Mouse (Mus musculus) embryo, embryonic 10.5 days (tissue): Measurements from ENCODE around the gene Plxdc2.
A peak's percentile ranks its signal among the peaks of the same experiment; 100 is the strongest.

Experiments
- DNase-seq: peaks from one replicate; pipeline ENCODE4 v3.0.0-alpha.2; 2015; ENCODE audit warnings: low spot score

The Plxdc2 gene

DNA sequence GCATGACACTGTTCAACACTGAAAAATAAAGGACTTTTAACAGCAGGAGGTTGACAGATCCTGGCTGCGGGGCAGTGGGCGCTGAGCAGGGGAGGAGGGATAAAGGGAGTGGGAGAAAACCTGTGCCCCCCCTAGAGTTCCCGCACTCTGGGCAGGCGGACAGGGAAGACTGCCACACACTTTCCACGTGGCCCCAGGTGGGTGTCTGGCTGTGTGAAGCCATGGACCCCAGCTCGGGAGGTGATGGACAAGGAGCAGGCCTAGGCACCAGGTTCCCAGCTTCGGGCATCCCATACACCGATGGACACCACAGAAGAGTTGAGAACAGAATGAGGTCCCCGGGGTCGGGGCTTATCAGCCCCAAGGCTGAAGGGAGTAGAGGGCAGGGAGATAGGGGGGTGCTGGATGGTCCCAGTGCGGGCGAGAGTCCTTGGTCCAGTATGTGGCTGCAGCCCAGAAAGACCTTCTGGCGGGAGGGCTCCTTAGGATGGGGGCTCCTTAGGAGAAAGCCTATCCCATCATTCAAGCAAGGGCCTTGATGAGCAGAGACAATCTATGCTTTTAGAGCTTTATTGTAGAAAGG, 215.2 kb downstream of the Plxdc2 start:
- no peak for DNase-seq

DNA sequence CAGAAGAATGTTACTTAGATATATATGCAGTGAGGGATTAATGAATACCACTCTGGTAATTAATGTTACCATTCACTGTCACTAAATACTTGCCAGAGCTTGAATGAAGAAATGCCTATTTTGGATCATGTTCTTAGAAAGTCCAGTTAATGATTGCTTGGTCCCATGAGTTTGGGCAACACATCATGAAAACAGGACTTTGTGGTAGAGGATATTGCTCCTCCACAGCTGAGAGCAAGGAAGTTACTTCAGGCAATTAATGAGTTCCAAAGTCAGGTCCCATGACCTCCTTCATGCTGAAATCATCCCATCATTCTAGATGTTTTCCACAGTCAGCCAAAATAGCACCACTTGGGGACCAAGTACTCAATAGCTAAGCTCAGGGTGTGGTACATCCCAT, 220.5 kb downstream of the Plxdc2 start:
- no peak for DNase-seq

DNA sequence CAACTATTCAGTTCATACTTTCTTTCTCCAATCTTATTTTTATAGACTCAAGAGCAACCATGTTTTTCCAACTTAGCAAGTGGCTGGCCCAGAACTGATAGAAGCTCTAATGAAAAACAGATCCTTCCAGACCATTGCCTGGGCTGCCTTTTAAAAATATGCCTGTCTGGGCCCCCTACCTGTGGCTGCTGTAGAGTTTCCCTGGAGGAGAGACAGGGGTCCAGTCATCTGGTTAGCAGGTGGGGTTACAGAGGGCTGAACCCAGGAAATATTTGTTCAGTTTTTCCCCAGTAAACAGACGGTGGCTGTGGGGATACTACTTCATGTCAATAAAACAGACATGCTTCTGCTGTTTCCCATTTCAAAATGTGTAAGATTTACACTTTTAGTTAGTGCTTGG, 222.0 kb downstream of the Plxdc2 start:
- peak; percentile 23 for DNase-seq

DNA sequence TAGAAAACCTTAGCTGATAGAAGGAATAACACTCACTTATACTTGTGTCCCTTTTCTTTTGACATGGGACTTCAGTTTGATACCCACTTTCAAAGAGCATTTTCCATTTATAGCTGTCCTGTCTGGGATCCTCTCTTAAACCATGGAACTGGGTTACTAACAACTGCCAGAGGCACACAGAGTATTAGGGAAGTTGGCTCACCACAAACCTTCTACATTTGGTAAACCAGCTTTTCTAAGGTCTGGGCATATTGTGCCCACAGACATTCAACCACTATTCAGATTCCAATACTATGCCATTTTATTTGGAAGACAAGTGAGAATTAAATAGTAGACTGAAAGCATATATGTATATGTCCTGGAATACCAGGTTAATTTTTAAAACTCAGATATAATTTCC, 232.4 kb downstream of the Plxdc2 start:
- DNase-seq = no peak

DNA sequence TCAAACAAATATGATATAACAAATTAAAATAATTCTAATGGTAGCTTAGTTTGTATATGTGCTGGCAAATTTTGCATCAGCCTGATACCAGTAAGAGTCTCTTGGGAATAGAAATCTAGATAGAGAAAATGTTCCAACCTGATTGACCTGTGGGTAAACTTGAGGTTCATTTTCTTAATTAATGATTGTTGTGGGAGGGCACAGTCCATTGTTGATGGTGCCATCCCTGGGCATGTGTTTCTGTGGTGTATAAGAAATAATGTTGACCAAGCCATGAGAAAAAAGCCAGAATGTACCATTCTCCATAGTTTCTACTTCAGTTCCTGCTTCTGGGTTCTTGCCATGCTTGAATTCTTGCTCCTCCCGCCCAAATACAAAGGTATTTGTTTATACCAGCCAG, 239.3 kb downstream of the Plxdc2 start:
- DNase-seq = no peak

DNA sequence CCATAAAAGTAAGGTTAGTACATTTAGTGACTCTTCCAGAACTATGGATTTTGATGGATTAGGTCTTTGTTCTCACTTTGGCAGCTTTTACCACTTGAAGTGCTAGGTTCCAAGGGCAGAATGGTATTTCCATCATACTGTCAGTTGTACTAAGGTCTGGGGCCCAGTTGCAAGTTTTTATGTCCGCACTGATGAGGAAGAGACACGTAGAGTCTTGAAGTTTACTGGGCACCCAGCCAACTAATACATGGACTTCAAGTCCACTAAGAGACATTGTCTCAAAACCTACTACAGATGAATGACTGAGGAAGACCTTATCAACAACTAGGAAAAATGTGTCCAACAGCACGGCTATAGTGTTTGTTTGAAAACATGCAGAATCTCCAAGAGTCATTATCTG, 242.1 kb downstream of the Plxdc2 start:
- DNase-seq = no peak

DNA sequence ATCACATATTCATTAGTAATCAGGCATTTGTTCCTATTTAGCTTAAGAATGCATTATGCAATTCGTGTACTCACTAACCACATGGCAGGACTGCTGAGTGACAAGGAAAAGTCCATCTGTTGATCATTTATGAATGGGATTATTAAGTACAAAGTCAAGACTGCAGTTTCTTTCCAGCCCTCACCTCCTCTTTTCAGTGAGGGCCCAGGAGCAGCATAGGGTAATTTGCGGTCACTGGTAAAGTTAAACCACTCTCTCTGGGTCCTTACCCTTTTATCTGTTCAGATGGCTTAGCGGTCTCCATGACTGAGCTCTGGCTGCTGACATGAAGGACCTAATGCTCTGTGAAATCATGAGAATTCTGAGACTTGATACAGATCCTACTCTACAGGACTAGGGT, 248.2 kb downstream of the Plxdc2 start:
- no peak for DNase-seq

DNA sequence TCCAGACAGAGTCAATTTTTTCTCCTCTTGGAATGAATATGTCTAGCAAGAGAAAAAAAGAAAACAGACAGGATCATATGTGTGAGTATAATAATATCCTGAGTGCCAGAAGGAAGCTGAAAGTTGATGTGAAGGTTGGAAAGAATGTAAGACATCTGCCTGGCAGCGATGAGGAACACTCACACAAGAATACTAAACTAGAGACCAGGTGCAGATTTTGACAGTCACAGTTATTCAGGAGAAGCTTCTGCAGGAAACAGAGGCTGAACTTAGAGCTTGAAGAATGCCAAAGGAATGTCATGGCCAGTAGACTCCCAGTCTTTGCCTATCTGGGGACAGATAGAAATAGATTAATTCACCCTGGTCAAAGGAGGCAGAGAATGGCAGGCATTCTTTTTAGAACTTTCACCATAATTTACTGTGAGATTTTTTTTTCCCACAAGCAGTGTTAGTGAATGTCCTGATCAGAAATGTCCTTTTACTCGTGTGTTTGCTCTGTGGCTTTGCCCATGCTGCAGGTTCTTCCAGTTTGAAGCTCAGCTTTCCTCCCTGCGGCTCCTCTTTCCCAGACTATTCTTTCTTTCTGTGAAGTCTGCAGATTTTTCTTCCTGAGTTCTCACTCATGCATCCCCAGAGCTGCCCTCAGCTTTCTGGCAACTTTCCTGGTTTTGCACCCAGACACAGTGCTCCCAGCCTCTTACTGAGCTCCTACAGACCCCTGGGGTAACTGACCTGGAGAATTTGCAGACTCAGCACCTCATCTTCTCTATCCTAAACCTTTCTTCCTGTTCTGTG, 251.9 kb downstream of the Plxdc2 start:
- DNase-seq = peak; percentile 13

DNA sequence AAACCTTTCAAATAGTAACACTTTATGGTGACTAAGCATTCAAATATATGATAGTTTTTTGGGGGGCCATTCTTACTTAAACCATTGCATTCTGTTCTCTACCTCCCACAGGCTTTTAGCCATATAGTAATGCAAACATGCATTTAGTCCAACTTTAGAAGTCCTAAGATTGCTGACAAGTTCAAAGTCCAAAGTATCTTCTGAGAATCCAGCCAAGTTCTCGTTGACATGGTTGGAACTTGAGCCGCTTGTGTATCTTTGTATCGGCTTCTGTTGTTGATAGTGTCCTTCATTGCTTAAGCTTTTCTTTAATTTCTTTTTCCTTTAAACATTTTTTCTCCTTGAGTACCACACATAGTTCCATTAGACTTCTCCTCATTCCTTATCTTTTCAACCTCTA, 286.0 kb downstream of the Plxdc2 start:
- DNase-seq = no peak

DNA sequence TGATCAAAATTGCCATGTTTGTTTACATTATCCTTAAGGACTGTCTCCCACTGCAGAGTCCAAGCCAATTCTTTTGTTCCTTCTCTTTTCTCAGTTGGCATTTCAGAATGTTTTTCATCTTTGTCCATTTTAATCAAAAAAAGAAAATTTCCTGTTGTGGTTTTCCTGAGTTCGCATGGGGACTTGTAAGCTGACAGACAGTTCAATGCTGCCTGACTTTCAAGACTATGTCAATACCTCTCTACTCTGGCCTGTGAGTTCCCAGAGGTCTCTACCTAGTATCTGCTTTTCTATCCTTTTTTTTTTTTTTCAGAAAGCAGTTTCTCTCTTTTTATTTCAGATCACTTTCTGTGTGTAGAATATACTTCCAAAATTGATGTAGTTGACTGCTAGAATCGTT, 295.6 kb downstream of the Plxdc2 start:
- DNase-seq = no peak

GRCm38 (mm10) chr2:16664516-16664915, 308.4 kb downstream of the Plxdc2 start:
- DNase-seq = peak; percentile 28

DNA sequence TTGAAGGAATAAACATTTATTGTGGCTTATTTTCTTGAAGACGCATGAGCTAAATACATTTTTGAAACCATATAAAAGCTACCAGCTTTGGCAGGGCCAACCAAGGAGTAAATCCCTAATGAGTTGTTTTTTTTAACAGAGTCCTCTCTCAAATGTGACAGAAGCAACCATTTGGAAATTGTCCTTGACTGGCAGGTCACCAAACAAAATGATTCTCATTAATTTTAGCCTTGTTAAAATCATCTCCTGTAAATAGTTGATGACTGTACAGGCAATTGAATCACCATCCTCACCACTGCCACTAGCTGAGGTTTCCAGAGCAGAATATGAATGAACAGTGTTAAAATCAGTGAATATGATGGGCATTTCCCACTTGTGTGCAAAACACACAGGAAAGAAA, 312.3 kb downstream of the Plxdc2 start:
- DNase-seq = no peak

DNA sequence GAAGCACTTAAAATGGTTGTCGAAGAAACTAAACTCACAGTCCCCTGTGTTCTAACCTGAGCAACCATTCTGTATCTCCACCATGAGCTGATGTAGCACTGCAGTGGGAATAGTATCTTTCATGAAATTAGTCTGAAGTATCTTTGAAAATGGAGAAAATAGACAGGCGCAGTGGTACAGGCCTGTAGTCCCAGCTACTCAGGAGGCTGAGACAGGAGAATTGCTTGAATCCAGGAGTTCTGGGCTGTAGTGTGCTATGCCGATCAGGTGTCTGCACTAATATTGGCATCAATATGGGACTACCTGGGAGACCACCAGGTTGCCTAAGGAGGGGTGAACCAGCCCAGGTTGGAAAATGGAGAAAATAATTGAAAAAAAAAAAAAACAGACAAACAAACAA, 326.8 kb downstream of the Plxdc2 start:
- DNase-seq = no peak

DNA sequence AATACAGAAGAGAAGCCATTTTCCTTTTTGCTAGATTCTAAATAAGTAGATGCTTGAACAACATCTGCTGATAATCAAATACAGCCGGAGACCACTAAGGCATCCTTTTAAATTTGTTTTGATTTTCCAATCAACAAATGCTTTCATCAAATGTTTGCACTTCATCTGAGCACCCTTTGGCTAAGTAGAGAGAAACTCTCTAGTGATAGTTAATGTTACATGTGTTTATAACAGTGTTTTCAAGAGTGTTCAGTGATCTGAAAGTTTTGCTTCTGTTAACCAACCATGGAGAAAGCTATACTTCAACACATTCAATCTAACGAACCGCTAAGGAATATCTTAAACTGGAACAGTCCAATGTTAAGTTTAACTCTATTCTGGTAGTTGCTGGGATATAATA, 327.6 kb downstream of the Plxdc2 start:
- no peak for DNase-seq

- DNase-seq = no peak
Observed at GRCm38 (mm10) chr2:16684529-16684928, 328.4 kb downstream of the Plxdc2 start.

DNA sequence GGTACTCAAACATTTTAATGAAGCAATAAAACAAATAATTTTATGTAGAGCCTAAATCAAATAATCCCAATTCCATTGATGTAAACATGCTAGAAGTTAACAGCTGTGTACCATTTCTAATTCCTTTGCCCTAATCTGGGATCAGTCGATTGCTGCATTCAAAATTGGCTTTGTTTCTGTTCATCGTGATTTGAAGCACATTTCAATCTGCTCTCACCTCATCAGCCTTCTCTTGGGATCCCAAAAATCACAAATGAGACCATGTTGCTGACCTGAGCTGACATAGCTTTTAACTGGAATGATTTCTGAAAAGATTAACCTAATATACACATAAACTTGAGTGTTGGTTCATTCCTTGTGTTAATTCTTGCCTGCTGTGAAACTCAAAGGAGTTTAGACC, 340.3 kb downstream of the Plxdc2 start:
- DNase-seq = no peak

GRCm38 (mm10) chr2:16697181-16697580, 341.1 kb downstream of the Plxdc2 start:
- no peak for DNase-seq

GRCm38 (mm10) chr2:16706227-16706626, 350.1 kb downstream of the Plxdc2 start:
- DNase-seq = peak; percentile 29

DNA sequence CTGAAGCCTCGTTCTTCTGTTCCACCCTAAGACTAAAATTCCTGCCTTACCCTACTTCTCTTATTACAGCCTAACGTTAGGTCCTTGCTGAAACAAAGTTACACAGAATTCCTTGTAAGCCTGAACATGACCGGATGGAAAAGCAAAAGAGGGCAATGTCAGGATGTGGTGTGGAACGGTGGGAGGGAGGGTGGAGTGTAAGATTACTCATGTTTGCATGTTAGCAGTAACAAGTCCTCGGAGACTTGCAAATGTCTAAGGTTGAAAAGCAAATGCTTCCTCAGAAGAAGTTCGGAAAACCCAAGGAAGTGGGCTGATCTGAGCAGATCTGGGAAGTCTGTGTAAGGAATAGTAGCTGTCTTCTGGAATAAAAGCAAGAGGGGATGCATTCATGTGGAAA, 353.8 kb downstream of the Plxdc2 start:
- DNase-seq = no peak

GRCm38 (mm10) chr2:16731033-16731432, 374.9 kb downstream of the Plxdc2 start:
- DNase-seq = no peak

- DNase-seq = no peak
Observed at GRCm38 (mm10) chr2:16734381-16734780, 378.3 kb downstream of the Plxdc2 start.

DNA sequence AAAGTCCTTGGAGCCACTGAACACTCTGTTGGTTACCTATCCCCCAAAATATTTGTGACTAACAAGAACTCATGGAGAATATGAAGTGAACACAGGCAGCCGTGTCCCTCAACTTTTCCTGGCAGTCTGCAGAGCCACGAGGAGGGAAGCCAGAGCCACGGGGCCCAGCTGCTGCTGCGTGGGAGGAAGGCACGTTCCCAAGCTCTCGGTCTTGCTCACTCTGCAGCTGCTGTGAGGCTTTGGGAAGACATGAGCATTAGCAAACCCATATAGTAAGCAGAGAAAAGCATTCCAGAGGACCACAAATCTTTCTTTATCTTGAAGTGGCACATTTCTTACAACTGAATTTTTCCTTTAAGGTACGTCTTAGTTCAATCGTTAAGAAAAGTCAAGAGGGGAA, 382.1 kb downstream of the Plxdc2 start:
- DNase-seq = peak; percentile 38

DNA sequence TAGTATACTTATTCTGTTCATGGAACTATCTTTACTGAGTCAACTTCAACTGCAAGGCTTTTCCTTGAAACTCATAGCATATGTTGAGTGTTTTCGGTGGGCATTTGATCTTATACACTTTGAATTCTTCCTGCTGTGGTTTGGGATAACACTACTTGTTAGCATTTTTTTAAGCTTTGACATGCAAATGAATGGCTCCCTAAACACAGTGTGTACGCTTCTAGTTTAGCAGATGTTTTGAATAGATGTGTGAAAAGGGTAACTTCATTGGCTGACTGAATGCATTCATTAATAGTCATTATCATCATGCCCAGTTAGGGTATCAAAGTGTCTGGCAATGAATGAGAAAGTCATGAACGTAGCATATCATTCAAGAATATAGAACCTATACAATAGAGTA, 385.7 kb downstream of the Plxdc2 start:
- DNase-seq = no peak

DNA sequence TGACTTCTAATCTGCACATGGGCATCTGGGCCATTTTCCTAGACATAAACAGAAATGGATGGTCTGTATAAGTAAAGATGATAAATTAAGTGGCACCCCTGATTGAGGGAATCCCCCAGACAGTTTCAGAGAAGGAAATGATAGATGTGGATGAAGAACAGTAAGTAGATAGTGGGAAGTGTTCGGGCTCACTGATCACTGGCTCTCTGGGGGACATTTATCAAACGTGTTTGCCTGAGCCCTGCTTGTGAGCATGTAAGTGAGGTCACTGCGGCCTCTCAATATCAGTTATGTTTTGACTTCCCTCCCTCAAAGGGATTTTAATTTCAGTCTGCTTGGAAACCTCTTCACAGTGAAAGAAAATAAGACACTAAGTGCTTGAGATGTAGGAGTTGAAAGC, 387.5 kb downstream of the Plxdc2 start:
- DNase-seq = no peak
